Mouse (Mus musculus): Measurements from ENCODE around the gene Ccdc54.

GRCm38 (mm10) chr16:50588191-50588590 is 2.8 kb downstream of the Ccdc54 start:
- no peak for TF ChIP-seq EP300 (IDR thresholded peaks at IDR 0.05; ENCODE audit: low read depth)
- TF ChIP-seq CTCF (IDR thresholded peaks at IDR 0.05; ENCODE audit: low read depth): no peak

Measured in heart, postnatal 0 days (tissue).